Mouse (Mus musculus) stomach, embryonic 15.5 days (tissue): ENCODE results near the gene Izumo1r. TPM values are rescaled to one million over a fixed set of nuclear protein-coding genes. Genes with fewer than 3 reads are reported as not detected.

Experiments used
- ATAC-seq: fragments of 200-750 bp; cut with Nextera tagmentation; 2 replicates; pipeline ENCODE4 v1.8.0; 2017; ENCODE audit warnings: low read depth, moderate number of reproducible peaks, moderate TSS enrichment; ENCODE audit not compliant: insufficient read depth, low FRiP score
- H3K27ac ChIP-seq: fragments of 300-500 bp; sonication (generic); 2 replicates; pipeline ENCODE4 v1.5.1; 2015; ENCODE audit warnings: mild to moderate bottlenecking, inconsistent platforms
- H3K27me3 ChIP-seq: fragments of 300-500 bp; sonication (generic); replicated peaks from 2 replicates; pipeline ENCODE4 v1.6.1; 2015; ENCODE audit warnings: inconsistent platforms
- H3K36me3 ChIP-seq: fragments of 300-500 bp; sonication (generic); 2 replicates; pipeline ENCODE4 v1.6.1; 2015; ENCODE audit warnings: inconsistent platforms
- H3K4me1 ChIP-seq: fragments of 300-500 bp; sonication (generic); 2 replicates; pipeline ENCODE4 v1.6.1; 2015; ENCODE audit warnings: inconsistent platforms
- H3K4me2 ChIP-seq: fragments of 300-500 bp; sonication (generic); 2 replicates; pipeline ENCODE4 v1.6.1; 2015; ENCODE audit warnings: mild to moderate bottlenecking, inconsistent platforms
- H3K4me3 ChIP-seq: fragments of 300-500 bp; sonication (generic); replicated peaks from 2 replicates; pipeline ENCODE4 v1.5.1; 2015; ENCODE audit warnings: inconsistent platforms
- H3K9ac ChIP-seq: fragments of 300-500 bp; sonication (generic); 2 replicates; pipeline ENCODE4 v1.6.1; 2015; ENCODE audit warnings: inconsistent platforms
- H3K9me3 ChIP-seq: fragments of 300-500 bp; sonication (generic); 2 replicates; pipeline ENCODE4 v1.6.1; 2016; ENCODE audit warnings: inconsistent platforms
- WGBS: fragments of 180-500 bp; shearing (Covaris S2); methylation state at CpG from one replicate; pipeline ENCODE4 v1.1.7; 2015; 5-methylcytosine and 5-hydroxymethylcytosine counted together
- polyA plus RNA-seq: library from polyadenylated mRNA; unstranded; fragments of >200 nt; fragmentation: Nextera tagmentation; extraction: Ambion mirVana; gene quantifications from 2 replicates; pipeline ENCODE4 v1.2.1, GENCODE M21; 2015

The Izumo1r gene
- polyA plus RNA-seq, 1 experiment from 2014 or later = not detected

GRCm38 (mm10) chr9:14858782-14859181 is 45.0 kb downstream of the Izumo1r start:
- Histone ChIP-seq H3K36me3 (no peaks in the 10 kb centered on the region), H3K9me3 (no peaks in the 10 kb centered on the region), H3K9ac (no peak overlapping the region), H3K27ac (no peak overlapping the region), H3K4me3 (no peak overlapping the region), H3K27me3 (peaks cover 38% of the 10 kb centered on the region), H3K4me1 (peaks cover 10% of the 10 kb centered on the region; the same call in 1 of the 2 replicates), H3K4me2 (no peak overlapping the region)
- WGBS = 56% methylated on average over 3 of the region's 3 CpGs
- no peak for ATAC-seq

GRCm38 (mm10) chr9:14858170-14858706 is 45.5 kb downstream of the Izumo1r start:
- WGBS = 60% methylated on average over 7 of the region's 7 CpGs
- Histone ChIP-seq H3K27ac (no peak overlapping the region), H3K4me2 (no peak overlapping the region), H3K4me3 (no peak overlapping the region), H3K9me3 (no peaks in the 10 kb centered on the region), H3K36me3 (no peaks in the 10 kb centered on the region), H3K27me3 (peaks cover 38% of the 10 kb centered on the region), H3K9ac (no peak overlapping the region), H3K4me1 (peaks cover 10% of the 10 kb centered on the region; the same call in 1 of the 2 replicates)
- ATAC-seq = no peak

GRCm38 (mm10) chr9:14856922-14857654 is 46.7 kb downstream of the Izumo1r start:
- ATAC-seq = no peak
- no peak overlapping the region for H3K4me3 ChIP-seq
- H3K9me3 ChIP-seq = no peaks in the 10 kb centered on the region
- no peak overlapping the region for H3K4me2 ChIP-seq
- no peaks in the 10 kb centered on the region for H3K36me3 ChIP-seq
- H3K4me1 ChIP-seq = peaks cover 10% of the 10 kb centered on the region; the same call in 1 of the 2 replicates
- peaks cover 34% of the 10 kb centered on the region for H3K27me3 ChIP-seq
- no peak overlapping the region for H3K9ac ChIP-seq
- WGBS = 44% methylated on average over 4 of the region's 4 CpGs
- H3K27ac ChIP-seq = no peak overlapping the region

GRCm38 (mm10) chr9:14854585-14854984 is 49.2 kb downstream of the Izumo1r start:
- Histone ChIP-seq H3K27me3 (peaks cover 13% of the 10 kb centered on the region), H3K4me1 (0 out of 2 replicates have a peak, but pooled peaks cover under 1% of the 10 kb centered on the region), H3K4me2 (no peak overlapping the region), H3K9me3 (no peaks in the 10 kb centered on the region), H3K36me3 (no peaks in the 10 kb centered on the region), H3K4me3 (no peak overlapping the region), H3K27ac (no peak overlapping the region), H3K9ac (no peak overlapping the region)
- ATAC-seq = no peak
- WGBS = 72% methylated on average over 4 of the region's 4 CpGs

GRCm38 (mm10) chr9:14848267-14848935 is 55.3 kb downstream of the Izumo1r start:
- no peak for ATAC-seq
- no peak overlapping the region for H3K9ac ChIP-seq
- H3K9me3 ChIP-seq = no peaks in the 10 kb centered on the region
- H3K36me3 ChIP-seq = no peaks in the 10 kb centered on the region
- H3K4me1 ChIP-seq = no peaks in the 10 kb centered on the region
- 72% methylated on average over 1 of the region's 1 CpGs for WGBS
- no peak overlapping the region for H3K4me3 ChIP-seq
- H3K27ac ChIP-seq = no peak overlapping the region
- no peaks in the 10 kb centered on the region for H3K27me3 ChIP-seq
- no peak overlapping the region for H3K4me2 ChIP-seq

GRCm38 (mm10) chr9:14846428-14846827 is 57.3 kb downstream of the Izumo1r start:
- ATAC-seq = no peak
- Histone ChIP-seq H3K4me3 (no peak overlapping the region), H3K4me2 (no peak overlapping the region), H3K27me3 (no peaks in the 10 kb centered on the region), H3K27ac (no peak overlapping the region), H3K9ac (no peak overlapping the region), H3K4me1 (no peaks in the 10 kb centered on the region), H3K9me3 (no peaks in the 10 kb centered on the region), H3K36me3 (no peaks in the 10 kb centered on the region)
- 47% methylated on average over 5 of the region's 5 CpGs for WGBS

GRCm38 (mm10) chr9:14843901-14844300 is 59.8 kb downstream of the Izumo1r start:
- Histone ChIP-seq H3K27ac (no peak overlapping the region), H3K4me1 (no peaks in the 10 kb centered on the region), H3K36me3 (no peaks in the 10 kb centered on the region), H3K9me3 (no peaks in the 10 kb centered on the region), H3K4me2 (no peak overlapping the region), H3K4me3 (no peak overlapping the region), H3K9ac (no peak overlapping the region), H3K27me3 (no peaks in the 10 kb centered on the region)
- WGBS = 86% methylated on average over 3 of the region's 3 CpGs
- no peak for ATAC-seq

- Histone ChIP-seq H3K36me3 (no peaks in the 10 kb centered on the region), H3K27ac (no peak overlapping the region), H3K9ac (no peak overlapping the region), H3K27me3 (no peaks in the 10 kb centered on the region), H3K4me3 (no peak overlapping the region), H3K9me3 (no peaks in the 10 kb centered on the region), H3K4me1 (no peaks in the 10 kb centered on the region), H3K4me2 (no peak overlapping the region)
- no peak for ATAC-seq
- WGBS = 88% methylated on average over 6 of the region's 6 CpGs
Measured at GRCm38 (mm10) chr9:14843311-14843857, 60.4 kb downstream of the Izumo1r start.

- H3K27me3 ChIP-seq = no peaks in the 10 kb centered on the region
- no peak overlapping the region for H3K9ac ChIP-seq
- H3K27ac ChIP-seq = no peak overlapping the region
- H3K36me3 ChIP-seq = no peaks in the 10 kb centered on the region
- ATAC-seq = 0 out of 2 replicates have a peak, but pooled peaks have one; percentile 27
- no peaks in the 10 kb centered on the region for H3K9me3 ChIP-seq
- 72% methylated on average over 10 of the region's 10 CpGs for WGBS
- H3K4me3 ChIP-seq = no peak overlapping the region
- no peak overlapping the region for H3K4me2 ChIP-seq
- no peaks in the 10 kb centered on the region for H3K4me1 ChIP-seq
Measured at GRCm38 (mm10) chr9:14841878-14842761, 61.6 kb downstream of the Izumo1r start.

GRCm38 (mm10) chr9:14839970-14840369 is 63.8 kb downstream of the Izumo1r start:
- no peak overlapping the region for H3K4me3 ChIP-seq
- 74% methylated on average over 5 of the region's 5 CpGs for WGBS
- no peaks in the 10 kb centered on the region for H3K4me1 ChIP-seq
- H3K36me3 ChIP-seq = peaks cover 6% of the 10 kb centered on the region; the same call in 1 of the 2 replicates
- H3K27ac ChIP-seq = no peak overlapping the region
- H3K9ac ChIP-seq = no peak overlapping the region
- no peaks in the 10 kb centered on the region for H3K27me3 ChIP-seq
- H3K4me2 ChIP-seq = no peak overlapping the region
- no peaks in the 10 kb centered on the region for H3K9me3 ChIP-seq
- ATAC-seq = no peak

- H3K36me3 ChIP-seq = peaks cover 6% of the 10 kb centered on the region; the same call in 1 of the 2 replicates
- 43% methylated on average over 7 of the region's 7 CpGs for WGBS
- H3K27me3 ChIP-seq = no peaks in the 10 kb centered on the region
- H3K4me3 ChIP-seq = no peak overlapping the region
- no peak overlapping the region for H3K9ac ChIP-seq
- H3K4me2 ChIP-seq = no peak overlapping the region
- H3K9me3 ChIP-seq = no peaks in the 10 kb centered on the region
- H3K4me1 ChIP-seq = no peaks in the 10 kb centered on the region
- ATAC-seq = peak; percentile 66; the same call in 1 of the 2 replicates
- H3K27ac ChIP-seq = no peak overlapping the region
Measured at GRCm38 (mm10) chr9:14839527-14839926, 64.2 kb downstream of the Izumo1r start.
